9 mouse cellular contexts compared by ENCODE assay signal in the genomic region with DNA sequence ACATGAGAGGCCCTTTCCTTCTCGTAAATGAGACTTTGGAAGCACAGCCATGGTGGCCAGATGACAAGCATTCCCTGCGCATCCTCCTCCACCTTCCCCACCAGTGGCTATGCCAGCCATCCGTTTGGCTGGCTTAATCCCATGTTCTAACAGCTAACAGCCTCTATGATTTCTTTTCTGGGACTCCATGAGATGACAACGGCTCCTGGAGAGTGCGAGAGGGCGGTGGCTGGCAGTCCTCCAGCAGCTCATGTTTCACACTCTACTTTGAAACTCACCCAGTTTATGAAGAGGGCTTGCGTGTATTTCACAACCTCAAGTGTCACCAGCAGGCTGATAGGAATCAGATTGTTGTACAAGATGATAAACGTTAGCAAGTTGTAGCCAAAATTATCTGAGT.
DNase-seq lines count a peak whose midpoint lies in the region; ATAC-seq and TF ChIP-seq lines count a peak whose summit lies in the region.
"Had no signal": no experiment of that assay in that cellular context is flagged by ENCODE, and none has a peak within 500 bp of the region (broad histone marks: within the 10 kb centered on the region; RNA-seq: fewer than 3 reads in every experiment).

No protein-coding gene starts in this region.

- TF ChIP-seq POLR2A in cerebellum, adult 2 months (IDR thresholded peaks at IDR 0.05; ENCODE audit: borderline replicate concordance, insufficient read depth, low read length), result no peak

- peaks cover 2% of the 10 kb centered on the region for H3K27me3 ChIP-seq in lung, embryonic 16.5 days (ENCODE audit: control insufficient read depth, insufficient read depth, low read depth, low read length)
- no peaks in the 10 kb centered on the region for H3K27me3 ChIP-seq in cerebellum, adult 2 months (ENCODE audit: control insufficient read depth, insufficient read depth, low read length)
- no peaks in the 10 kb centered on the region for H3K27me3 ChIP-seq in forebrain, embryonic 15.5 days

- H3K4me2 ChIP-seq in lung, embryonic 16.5 days (ENCODE audit: low read depth, low read length), result no peak overlapping the region
- H3K4me2 ChIP-seq in forebrain, embryonic 15.5 days (replicated peaks), result no peak overlapping the region

- TF ChIP-seq CTCF in cerebellum, adult 2 months (IDR thresholded peaks at IDR 0.05; ENCODE audit: borderline replicate concordance, insufficient read depth, low read depth, low read length), result no peak

- H3K4me3 ChIP-seq in lung, embryonic 16.5 days (ENCODE audit: low read length), result no peak overlapping the region
- H3K4me3 ChIP-seq in cerebellum, adult 2 months (replicated peaks; ENCODE audit: insufficient read depth, low read depth, low read length), result no peak overlapping the region
- no peak overlapping the region for H3K4me3 ChIP-seq in forebrain, embryonic 15.5 days
- H3K4me3 ChIP-seq: erythroblast, embryonic 14.5 days had no signal

- peak; percentile 6 to 43 for DNase-seq in kidney, postnatal 36 days
- no peak for DNase-seq in kidney, adult 8-10 months
- peak; percentile 66 to 79 for DNase-seq in frontal cortex, postnatal 14 days (ENCODE audit: low spot score in 2 of 2)
- peak; percentile 81 for DNase-seq in heart, postnatal 4 days
- DNase-seq in spleen, postnatal 14 days (ENCODE audit: low spot score in 2 of 2), result no peak
- DNase-seq in cerebellum, adult 2 months, result no peak

- 0 out of 2 replicates have a peak, but pooled peaks cover 2% of the 10 kb centered on the region for H3K4me1 ChIP-seq in lung, embryonic 16.5 days (replicated peaks; ENCODE audit: control insufficient read depth, insufficient read depth, low read length)
- no peaks in the 10 kb centered on the region for H3K4me1 ChIP-seq in cerebellum, adult 2 months (ENCODE audit: control insufficient read depth, insufficient read depth, low read length)
- H3K4me1 ChIP-seq in forebrain, embryonic 15.5 days, result no peaks in the 10 kb centered on the region

- no peaks in the 10 kb centered on the region for H3K36me3 ChIP-seq in lung, embryonic 16.5 days (ENCODE audit: control insufficient read depth, insufficient read depth, low read length)
- H3K36me3 ChIP-seq in forebrain, embryonic 15.5 days, result peaks cover 5% of the 10 kb centered on the region; the same call in 1 of the 2 replicates

- no peak overlapping the region for H3K27ac ChIP-seq in lung, embryonic 16.5 days (ENCODE audit: low read length)
- no peak overlapping the region for H3K27ac ChIP-seq in cerebellum, adult 2 months (ENCODE audit: insufficient read depth, low read length)
- H3K27ac ChIP-seq in forebrain, embryonic 15.5 days (replicated peaks), result no peak overlapping the region

- peak; percentile 93 for ATAC-seq in lung, embryonic 16.5 days (ENCODE audit: low read depth)
- no peak; the same call in 1 of the 2 replicates for ATAC-seq in forebrain, embryonic 15.5 days (replicated peaks)

- no peaks in the 10 kb centered on the region for H3K9me3 ChIP-seq in lung, embryonic 16.5 days (ENCODE audit: control insufficient read depth, low read length)
- no peaks in the 10 kb centered on the region for H3K9me3 ChIP-seq in forebrain, embryonic 15.5 days

- WGBS in lung, embryonic 16.5 days, result 23% methylated on average over 8 of the region's 8 CpGs
- WGBS in cerebellum, adult 2 months, result 23% methylated on average over 8 of the region's 8 CpGs
- 55% methylated on average over 8 of the region's 8 CpGs for WGBS in forebrain, embryonic 15.5 days

- H3K9ac ChIP-seq in lung, embryonic 16.5 days (ENCODE audit: low read length), result no peak overlapping the region
- no peak overlapping the region for H3K9ac ChIP-seq in forebrain, embryonic 15.5 days (replicated peaks)

Comparison
In these comparisons a context has a peak if more than half of its experiments do, and no peak if none do; other contexts are left out.
1. DNase-seq: peak in kidney, postnatal 36 days (2 of 2), frontal cortex, postnatal 14 days (2 of 2) and heart, postnatal 4 days (single experiment); none in kidney, adult 8-10 months (0 of 2), spleen, postnatal 14 days (0 of 2) and cerebellum, adult 2 months (0 of 2).